Mouse (Mus musculus) left cerebral cortex, adult 18-20 months (tissue): Measurements from ENCODE around the gene Dll1. TPM values are rescaled to one million over a fixed set of nuclear protein-coding genes. Genes with fewer than 3 reads are reported as not detected.
A peak's percentile ranks its signal among the peaks of the same experiment; 100 is the strongest.

ENCODE experiments used
- DNase-seq, 2 experiments: peaks; one replicate each; pipeline ENCODE4 v3.0.0; 2021 to 2022; ENCODE audit warnings: low spot score in 2 of 2, mixed read lengths in 1 of 2
- total RNA-seq, 2 experiments: library from RNA; stranded (reverse); gene quantifications; 2 replicates each; pipeline ENCODE4 v1.2.3; 2021

Dll1 gene
- total RNA-seq, 2 experiments from 2014 or later, result 5.3 to 7.0 TPM

- DNase-seq, result no peak
Measured at GRCm38 (mm10) chr17:15379741-15380526, 3.3 kb upstream of the Dll1 start.

- DNase-seq, result no peak
Measured at GRCm38 (mm10) chr17:15378413-15379109, 1.9 kb upstream of the Dll1 start.

- no peak for DNase-seq
Measured at GRCm38 (mm10) chr17:15377901-15378300, 1.2 kb upstream of the Dll1 start.

GRCm38 (mm10) chr17:15375701-15376493 lies 775 bp downstream of the Dll1 start:
- peak; percentile 36 to 47 for DNase-seq

- no peak for DNase-seq
Measured at GRCm38 (mm10) chr17:15375224-15375623, 1.4 kb downstream of the Dll1 start.

GRCm38 (mm10) chr17:15374321-15375141 lies 2.1 kb downstream of the Dll1 start:
- no peak for DNase-seq

GRCm38 (mm10) chr17:15372931-15373652 lies 3.6 kb downstream of the Dll1 start:
- DNase-seq, result no peak

- no peak for DNase-seq
Measured at GRCm38 (mm10) chr17:15371967-15372835, 4.5 kb downstream of the Dll1 start.

GRCm38 (mm10) chr17:15370401-15370800 lies 6.3 kb downstream of the Dll1 start:
- no peak for DNase-seq

- peak in 1 of 2 experiments; percentile 13 for DNase-seq
Measured at GRCm38 (mm10) chr17:15365650-15366049, 11.0 kb downstream of the Dll1 start.

GRCm38 (mm10) chr17:15363656-15364055 lies 13.0 kb downstream of the Dll1 start:
- DNase-seq, result no peak

- no peak for DNase-seq
Measured at GRCm38 (mm10) chr17:15357071-15357470, 19.6 kb downstream of the Dll1 start.

GRCm38 (mm10) chr17:15356526-15356925 lies 20.1 kb downstream of the Dll1 start:
- no peak for DNase-seq

- DNase-seq, result no peak
Measured at GRCm38 (mm10) chr17:15355072-15355471, 21.6 kb downstream of the Dll1 start.

- DNase-seq, result no peak
Measured at GRCm38 (mm10) chr17:15354006-15354405, 22.7 kb downstream of the Dll1 start.

GRCm38 (mm10) chr17:15352869-15353610 lies 23.6 kb downstream of the Dll1 start:
- DNase-seq, result peak; percentile 7 to 37

GRCm38 (mm10) chr17:15350152-15350551 lies 26.5 kb downstream of the Dll1 start:
- DNase-seq, result no peak

- DNase-seq, result no peak
Measured at GRCm38 (mm10) chr17:15343071-15343822, 33.4 kb downstream of the Dll1 start.
